Mouse (Mus musculus) stomach, postnatal 0 days (tissue): ENCODE measurements around the gene Plau. TPM values are rescaled to one million over a fixed set of nuclear protein-coding genes. Genes with fewer than 3 reads are reported as not detected.

Experiments
- ATAC-seq: fragments of 200-750 bp; cut with Nextera tagmentation; 2 replicates; pipeline ENCODE4 v1.8.0; 2017; ENCODE audit not compliant: low FRiP score, low TSS enrichment
- DNase-seq: peaks from one replicate; pipeline ENCODE4 v3.0.0-alpha.2; 2016; ENCODE audit warnings: low spot score
- H3K27ac ChIP-seq: fragments of 300-500 bp; sonication (generic); replicated peaks from 2 replicates; pipeline ENCODE4 v1.5.1; 2014; ENCODE audit warnings: mild to moderate bottlenecking, control low read depth
- H3K27me3 ChIP-seq: fragments of 300-500 bp; sonication (generic); 2 replicates; pipeline ENCODE4 v1.6.1; 2014; ENCODE audit warnings: low read length; ENCODE audit not compliant: control insufficient read depth, insufficient read depth
- H3K36me3 ChIP-seq: fragments of 300-500 bp; sonication (generic); 2 replicates; pipeline ENCODE4 v1.6.1; 2014; ENCODE audit warnings: low read length, mixed read lengths; ENCODE audit not compliant: control insufficient read depth, insufficient read depth
- H3K4me1 ChIP-seq: fragments of 300-500 bp; sonication (generic); replicated peaks from 2 replicates; pipeline ENCODE4 v1.6.1; 2014; ENCODE audit warnings: antibody characterized with exemption; ENCODE audit not compliant: control insufficient read depth, insufficient read depth
- H3K4me2 ChIP-seq: fragments of 300-500 bp; sonication (generic); replicated peaks from 2 replicates; pipeline ENCODE4 v1.6.1; 2014; ENCODE audit warnings: low read depth, mild to moderate bottlenecking, control low read depth, moderate library complexity
- H3K4me3 ChIP-seq: fragments of 300-500 bp; sonication (generic); 2 replicates; pipeline ENCODE4 v1.5.1; 2014; ENCODE audit warnings: low read depth, low read length, control low read depth
- H3K9ac ChIP-seq: fragments of 300-500 bp; sonication (generic); 2 replicates; pipeline ENCODE4 v1.6.1; 2014; ENCODE audit warnings: mild to moderate bottlenecking, low read length, control low read depth, mixed read lengths
- H3K9me3 ChIP-seq: fragments of 300-500 bp; sonication (generic); 2 replicates; pipeline ENCODE4 v1.6.1; 2016; ENCODE audit warnings: low read length; ENCODE audit not compliant: control insufficient read depth
- CTCF ChIP-seq: IDR thresholded peaks from 2 replicates; pipeline ENCODE4 v1.5.1; 2016; ENCODE audit warnings: antibody characterized with exemption, low read depth, mild to moderate bottlenecking, moderate library complexity
- EP300 ChIP-seq: optimal IDR thresholded peaks from 2 replicates; pipeline ENCODE3; 2016; ENCODE audit warnings: antibody characterized with exemption
- WGBS: fragments of 180-500 bp; shearing (Covaris S2); extraction: QIAGEN DNeasy Blood & Tissue Kit; methylation state at CpG from one replicate; pipeline ENCODE4 v1.1.7; 2014; 5-methylcytosine and 5-hydroxymethylcytosine counted together
- polyA plus RNA-seq: library from polyadenylated mRNA; unstranded; fragments of >200 nt; fragmentation: Nextera tagmentation; extraction: Ambion mirVana; gene quantifications from 2 replicates; pipeline ENCODE4 v1.2.1, GENCODE M21; 2015

Plau gene
- polyA plus RNA-seq, 1 experiment from 2014 or later = 3.1 TPM

DNA sequence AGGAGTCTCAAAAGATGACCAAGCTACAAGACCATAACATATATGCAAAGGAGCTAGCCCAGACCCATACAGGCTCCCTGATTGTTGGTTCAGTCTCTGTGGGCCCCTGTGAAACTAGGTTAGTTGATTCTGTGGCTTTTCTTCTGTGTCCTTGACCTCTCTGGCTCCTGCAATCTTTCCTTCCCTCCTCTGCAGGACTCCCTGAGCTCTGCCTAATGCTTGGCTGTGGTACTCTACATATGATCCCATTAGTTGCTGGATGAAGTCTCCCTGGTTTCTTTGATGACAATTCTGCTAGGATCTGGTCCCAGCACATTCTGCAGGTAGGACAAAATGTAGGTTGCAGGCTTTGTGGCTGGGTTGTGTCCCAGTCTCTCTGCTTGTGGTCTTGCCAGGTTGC, 15.3 kb downstream of the Plau start:
- no peak for ATAC-seq

DNA sequence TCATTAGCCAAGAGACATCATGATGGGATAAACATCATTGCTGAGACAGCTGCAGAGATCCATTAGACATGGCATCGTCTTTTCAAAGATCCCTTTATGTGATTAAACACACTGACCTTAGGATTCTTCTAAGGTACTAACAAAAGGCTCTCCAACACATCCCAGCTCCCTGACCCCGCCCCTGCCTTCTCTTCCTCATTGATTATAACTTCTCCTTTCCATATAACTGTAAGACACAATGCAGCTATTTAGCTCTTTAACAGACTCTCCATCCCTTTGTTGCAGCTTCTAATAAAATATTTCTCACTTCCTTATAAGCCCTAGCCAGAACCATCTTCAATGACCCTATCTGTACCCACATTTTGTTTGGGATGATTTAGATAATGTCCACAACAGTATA, 24.7 kb downstream of the Plau start:
- Histone ChIP-seq H3K27ac (no peak overlapping the region), H3K27me3 (no peaks in the 10 kb centered on the region), H3K4me2 (no peak overlapping the region), H3K36me3 (no peaks in the 10 kb centered on the region), H3K4me3 (no peak overlapping the region), H3K9me3 (no peaks in the 10 kb centered on the region), H3K9ac (no peak overlapping the region), H3K4me1 (no peaks in the 10 kb centered on the region)
- ATAC-seq (no peak), DNase-seq (no peak)
- TF ChIP-seq EP300 (no peak), CTCF (no peak)
- WGBS = 78% methylated on average over 2 of the region's 2 CpGs

More for the DNA sequence above, 15.3 kb downstream of the Plau start:
- DNase-seq = no peak
- no peak overlapping the region for H3K9ac ChIP-seq
- H3K9me3 ChIP-seq = 0 out of 2 replicates have a peak, but pooled peaks cover 3% of the 10 kb centered on the region
- no peaks in the 10 kb centered on the region for H3K4me1 ChIP-seq
- no peaks in the 10 kb centered on the region for H3K27me3 ChIP-seq
- no peak overlapping the region for H3K27ac ChIP-seq
- H3K4me3 ChIP-seq = no peak overlapping the region
- no peak for TF ChIP-seq CTCF
- TF ChIP-seq EP300 = no peak
- H3K4me2 ChIP-seq = no peak overlapping the region
- no peaks in the 10 kb centered on the region for H3K36me3 ChIP-seq

DNA sequence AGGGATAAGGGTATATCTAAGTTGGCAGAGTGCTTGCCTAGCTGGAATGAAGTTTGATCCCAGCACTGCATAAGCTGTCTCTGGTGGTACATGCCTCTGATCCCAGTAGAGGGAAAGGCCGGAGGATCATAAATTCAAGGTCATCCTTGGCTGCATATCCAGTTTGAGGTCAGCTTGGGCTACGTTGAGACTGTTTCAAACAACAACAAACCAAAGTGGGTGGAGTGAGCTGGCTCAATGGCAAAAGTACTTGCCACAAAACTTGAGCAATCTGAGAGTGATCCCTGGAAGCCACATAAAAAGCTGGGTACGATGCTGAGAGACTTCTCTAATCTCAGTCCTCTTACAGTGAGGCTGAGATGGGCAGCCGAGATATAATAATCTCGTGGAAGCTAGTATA, 25.1 kb downstream of the Plau start:
- no peak overlapping the region for H3K9ac ChIP-seq
- no peak for ATAC-seq
- H3K27me3 ChIP-seq = no peaks in the 10 kb centered on the region
- no peak overlapping the region for H3K4me2 ChIP-seq
- TF ChIP-seq EP300 = no peak
- no peak for TF ChIP-seq CTCF
- H3K9me3 ChIP-seq = no peaks in the 10 kb centered on the region
- no peak overlapping the region for H3K4me3 ChIP-seq
- WGBS = 73% methylated on average over 5 of the region's 5 CpGs
- no peak overlapping the region for H3K27ac ChIP-seq
- DNase-seq = no peak
- H3K36me3 ChIP-seq = no peaks in the 10 kb centered on the region
- H3K4me1 ChIP-seq = no peaks in the 10 kb centered on the region

DNA sequence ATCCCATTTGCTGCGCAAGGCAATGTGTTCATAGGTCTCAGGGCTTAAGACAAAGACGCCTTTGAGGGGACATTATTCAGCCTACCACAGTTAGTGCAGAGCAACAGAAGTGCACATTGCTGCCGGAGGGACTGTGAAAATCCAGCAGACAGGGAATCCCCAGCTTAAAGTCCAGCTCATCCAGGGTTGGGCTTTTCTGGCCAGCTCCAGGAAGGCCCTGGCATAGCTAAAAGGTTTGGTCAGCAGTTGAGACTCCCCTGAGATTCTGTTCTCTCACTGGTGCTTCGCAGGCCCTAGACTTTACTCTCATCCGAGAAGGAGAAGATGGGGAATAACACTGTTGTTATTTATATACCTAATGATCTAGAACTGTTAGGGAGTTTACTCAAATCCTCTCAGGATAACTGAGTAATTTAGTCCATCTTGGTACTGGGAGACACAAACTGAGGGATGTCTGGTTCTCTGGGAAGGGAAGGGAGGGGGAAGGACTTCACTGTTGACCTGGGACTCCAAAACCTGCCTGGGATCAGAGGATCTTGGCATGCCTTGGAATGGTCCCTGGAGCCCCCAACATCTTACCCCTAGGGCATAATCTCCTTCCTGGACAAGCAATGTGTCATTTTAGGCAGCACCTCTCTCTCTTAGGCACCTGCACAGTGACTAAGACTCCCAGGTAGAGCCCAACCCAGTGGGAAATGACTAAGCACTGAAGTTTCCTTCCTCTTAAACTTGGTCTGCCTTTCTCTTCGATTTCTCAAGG, 27.0 kb downstream of the Plau start:
- no peak overlapping the region for H3K27ac ChIP-seq
- no peaks in the 10 kb centered on the region for H3K27me3 ChIP-seq
- 73% methylated on average over 6 of the region's 6 CpGs for WGBS
- no peak overlapping the region for H3K4me3 ChIP-seq
- TF ChIP-seq CTCF = no peak
- TF ChIP-seq EP300 = no peak
- H3K9me3 ChIP-seq = no peaks in the 10 kb centered on the region
- DNase-seq (no peak), ATAC-seq (no peak)
- H3K4me1 ChIP-seq = no peaks in the 10 kb centered on the region
- H3K9ac ChIP-seq = no peak overlapping the region
- no peak overlapping the region for H3K4me2 ChIP-seq
- H3K36me3 ChIP-seq = no peaks in the 10 kb centered on the region

DNA sequence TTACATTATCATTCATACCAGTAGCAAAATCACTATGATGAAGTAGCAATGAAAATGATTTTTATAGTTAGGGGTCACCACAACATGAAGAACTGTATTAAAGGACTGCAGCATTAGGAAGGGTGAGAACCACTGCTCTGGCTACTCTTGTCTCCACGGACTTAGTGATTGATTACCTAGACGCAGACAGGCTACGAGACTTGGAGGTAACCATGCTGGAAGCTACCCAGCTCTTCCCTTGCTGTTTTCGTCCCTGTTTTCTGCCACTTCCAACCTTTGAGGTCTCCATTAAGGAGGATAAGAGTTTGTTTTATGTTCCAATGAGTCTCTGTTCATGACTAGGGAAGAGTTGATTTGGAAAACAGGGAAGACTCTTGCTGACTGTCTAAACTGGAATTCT, 27.7 kb downstream of the Plau start:
- H3K4me1 ChIP-seq = no peaks in the 10 kb centered on the region
- H3K27ac ChIP-seq = no peak overlapping the region
- H3K9ac ChIP-seq = no peak overlapping the region
- TF ChIP-seq CTCF (no peak), EP300 (no peak)
- no peaks in the 10 kb centered on the region for H3K36me3 ChIP-seq
- no peak for DNase-seq
- no peaks in the 10 kb centered on the region for H3K9me3 ChIP-seq
- no peak for ATAC-seq
- no peak overlapping the region for H3K4me3 ChIP-seq
- 29% methylated on average over 4 of the region's 4 CpGs for WGBS
- H3K4me2 ChIP-seq = no peak overlapping the region
- no peaks in the 10 kb centered on the region for H3K27me3 ChIP-seq

DNA sequence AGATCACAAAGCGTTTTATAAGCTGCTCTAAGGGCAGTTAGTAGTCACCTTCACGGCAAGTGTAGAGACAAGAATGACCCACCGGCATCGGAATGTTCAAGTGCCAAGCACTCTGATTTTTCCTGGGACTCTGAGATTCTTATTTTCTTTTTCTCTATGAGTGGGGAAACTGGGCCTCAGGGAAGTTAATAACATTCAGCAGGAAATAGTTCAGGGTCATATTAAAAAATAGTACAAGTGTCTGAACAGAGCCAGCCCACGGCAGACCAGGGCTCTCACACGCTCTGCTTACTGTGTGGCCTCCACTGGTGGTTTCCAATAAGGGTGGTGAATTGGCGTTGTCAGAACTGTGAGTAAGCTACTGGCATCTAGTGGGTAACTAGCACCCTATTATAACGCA, 29.1 kb downstream of the Plau start:
- Histone ChIP-seq H3K4me3 (no peak overlapping the region), H3K9ac (no peak overlapping the region), H3K9me3 (no peaks in the 10 kb centered on the region), H3K27me3 (no peaks in the 10 kb centered on the region), H3K4me1 (no peaks in the 10 kb centered on the region), H3K4me2 (no peak overlapping the region), H3K27ac (no peak overlapping the region), H3K36me3 (no peaks in the 10 kb centered on the region)
- DNase-seq = no peak
- TF ChIP-seq CTCF (no peak), EP300 (no peak)
- 82% methylated on average over 8 of the region's 8 CpGs for whole genome bisulfite sequencing
- no peak for ATAC-seq
